Mouse (Mus musculus): ENCODE data around the gene Spaca9. TPM values are rescaled to one million over a fixed set of nuclear protein-coding genes. Genes with fewer than 3 reads are reported as not detected.

Spaca9 gene
- polyA plus RNA-seq (2015; fragmentation: Nextera tagmentation; extraction: Ambion mirVana), result 2.2 and 2.6 TPM in 2 replicates

- Histone ChIP-seq H3K27me3 (replicated peaks) (no peaks in the 10 kb centered on the region), H3K4me1 (peaks cover 8% of the 10 kb centered on the region; the same call in 1 of the 2 replicates), H3K4me3 (replicated peaks) (peak within 1 kb of the TSS; percentile 61), H3K9me3 (no peaks in the 10 kb centered on the region), H3K9ac (peak within 1 kb of the TSS; percentile 38; the same call in 1 of the 2 replicates), H3K36me3 (no peaks in the 10 kb centered on the region), H3K27ac (peak within 1 kb of the TSS; percentile 38), H3K4me2 (peak within 1 kb of the TSS; percentile 92)
- 1% methylated on average over 53 of the region's 53 CpGs for WGBS
- peak; percentile 73 for ATAC-seq (ENCODE audit: insufficient read depth, low FRiP score, low read depth)
These were observed at the start of gene Spaca9, which contains the start of gene Ak8 for GRCm38 (mm10) chr2:28699361-28700335. TSS of gene Spaca9 (minus strand) at chr2:28699727. TSS of gene Ak8 (plus strand) at chr2:28700164.

GRCm38 (mm10) chr2:28747705-28748104, 48.2 kb upstream of the Spaca9 start:
- no peak overlapping the region for H3K4me2 ChIP-seq
- H3K9me3 ChIP-seq, result no peaks in the 10 kb centered on the region
- no peaks in the 10 kb centered on the region; the same call in 1 of the 2 replicates for H3K4me1 ChIP-seq
- H3K9ac ChIP-seq, result no peak overlapping the region
- H3K36me3 ChIP-seq, result no peaks in the 10 kb centered on the region
- no peak for ATAC-seq (ENCODE audit: insufficient read depth, low FRiP score, low read depth)
- no peak overlapping the region for H3K27ac ChIP-seq
- no peak overlapping the region for H3K4me3 ChIP-seq (replicated peaks)
- H3K27me3 ChIP-seq (replicated peaks), result no peaks in the 10 kb centered on the region
- 76% methylated on average over 2 of the region's 2 CpGs for WGBS

GRCm38 (mm10) chr2:28746682-28747332, 47.3 kb upstream of the Spaca9 start:
- no peak overlapping the region for H3K9ac ChIP-seq
- H3K9me3 ChIP-seq, result no peaks in the 10 kb centered on the region
- H3K36me3 ChIP-seq, result no peaks in the 10 kb centered on the region
- H3K27ac ChIP-seq, result no peak overlapping the region
- H3K4me3 ChIP-seq (replicated peaks), result no peak overlapping the region
- H3K4me1 ChIP-seq, result no peaks in the 10 kb centered on the region; the same call in 1 of the 2 replicates
- peak; percentile 18; the same call in 1 of the 2 replicates for ATAC-seq (ENCODE audit: insufficient read depth, low FRiP score, low read depth)
- no peaks in the 10 kb centered on the region for H3K27me3 ChIP-seq (replicated peaks)
- H3K4me2 ChIP-seq, result no peak overlapping the region
- 62% methylated on average over 15 of the region's 15 CpGs for WGBS

DNA sequence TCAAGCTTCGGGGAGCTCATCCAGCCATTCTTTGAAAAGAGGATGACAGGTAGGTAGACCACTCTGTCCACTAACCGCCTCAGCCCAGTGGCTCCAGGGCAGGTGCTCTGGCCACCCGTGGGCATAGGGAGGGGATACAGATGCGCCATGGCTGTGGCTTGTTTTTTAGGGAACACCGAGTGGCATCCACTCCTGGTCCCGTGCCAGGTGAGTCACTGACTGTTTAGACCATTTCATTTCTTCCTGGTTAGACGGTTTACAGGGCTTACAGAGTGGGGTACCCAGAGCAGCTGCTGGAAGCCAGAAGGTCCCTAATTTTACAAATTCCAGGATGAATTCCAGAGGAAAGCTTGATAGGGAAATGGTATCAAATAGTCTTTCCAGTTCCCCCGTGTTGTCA, 43.2 kb upstream of the Spaca9 start:
- H3K4me3 ChIP-seq (replicated peaks), result no peak overlapping the region
- ATAC-seq (ENCODE audit: insufficient read depth, low FRiP score, low read depth), result no peak
- H3K9ac ChIP-seq, result no peak overlapping the region
- H3K4me2 ChIP-seq, result no peak overlapping the region
- no peaks in the 10 kb centered on the region for H3K9me3 ChIP-seq
- no peaks in the 10 kb centered on the region for H3K4me1 ChIP-seq
- H3K27me3 ChIP-seq (replicated peaks), result no peaks in the 10 kb centered on the region
- WGBS, result 63% methylated on average over 8 of the region's 8 CpGs
- no peak overlapping the region for H3K27ac ChIP-seq
- H3K36me3 ChIP-seq, result no peaks in the 10 kb centered on the region

DNA sequence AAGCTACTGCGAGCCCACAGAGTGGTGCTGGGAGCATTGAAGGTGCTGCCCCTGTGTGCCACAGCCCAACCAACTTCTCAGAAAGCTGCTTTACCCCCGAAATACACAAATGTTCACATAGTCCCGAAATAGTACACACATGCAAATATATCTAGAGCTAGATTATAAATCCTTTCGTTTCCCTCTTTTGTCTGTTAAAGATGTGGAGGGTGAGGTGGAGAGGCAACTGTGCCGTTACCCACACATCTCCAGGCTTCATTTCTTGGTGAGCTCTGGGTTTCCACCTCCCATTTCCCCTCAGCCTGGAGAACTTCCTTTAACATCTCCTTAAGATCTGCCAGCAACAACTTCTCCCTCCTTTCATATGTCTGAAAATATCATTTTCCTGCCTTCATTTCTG, 40.6 kb upstream of the Spaca9 start:
- no peaks in the 10 kb centered on the region for H3K27me3 ChIP-seq (replicated peaks)
- no peak overlapping the region for H3K27ac ChIP-seq
- WGBS, result 76% methylated on average over 5 of the region's 5 CpGs
- no peaks in the 10 kb centered on the region for H3K9me3 ChIP-seq
- H3K9ac ChIP-seq, result no peak overlapping the region
- no peak overlapping the region for H3K4me2 ChIP-seq
- H3K4me1 ChIP-seq, result no peaks in the 10 kb centered on the region
- H3K36me3 ChIP-seq, result no peaks in the 10 kb centered on the region
- no peak for ATAC-seq (ENCODE audit: insufficient read depth, low FRiP score, low read depth)
- H3K4me3 ChIP-seq (replicated peaks), result no peak overlapping the region

DNA sequence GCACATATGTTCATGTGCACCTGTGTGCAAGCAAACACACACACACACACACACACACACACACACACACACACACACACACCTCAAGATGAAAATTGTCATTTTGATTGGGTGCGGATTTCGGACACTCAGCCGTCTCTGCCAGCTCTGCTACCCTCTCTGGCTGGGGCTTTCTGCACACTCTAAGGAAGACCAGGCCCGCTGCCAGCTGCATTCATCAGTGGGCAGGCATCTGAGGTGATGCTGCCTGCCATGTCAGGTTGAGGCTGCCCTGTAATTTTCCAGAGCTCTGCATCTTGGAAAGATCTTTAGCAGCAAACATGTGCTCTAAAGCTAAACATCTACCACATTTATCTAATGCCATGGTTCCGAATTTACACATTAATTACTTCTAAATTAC, 37.6 kb upstream of the Spaca9 start:
- no peaks in the 10 kb centered on the region for H3K27me3 ChIP-seq (replicated peaks)
- H3K27ac ChIP-seq, result no peak overlapping the region
- H3K4me1 ChIP-seq, result no peaks in the 10 kb centered on the region
- H3K9ac ChIP-seq, result no peak overlapping the region
- no peak overlapping the region for H3K4me3 ChIP-seq (replicated peaks)
- no peak overlapping the region for H3K4me2 ChIP-seq
- ATAC-seq (ENCODE audit: insufficient read depth, low FRiP score, low read depth), result no peak
- H3K36me3 ChIP-seq, result no peaks in the 10 kb centered on the region
- no peaks in the 10 kb centered on the region for H3K9me3 ChIP-seq
- 87% methylated on average over 5 of the region's 5 CpGs for WGBS

GRCm38 (mm10) chr2:28730676-28731075, 31.1 kb upstream of the Spaca9 start:
- Histone ChIP-seq H3K4me1 (no peaks in the 10 kb centered on the region), H3K9me3 (no peaks in the 10 kb centered on the region), H3K4me3 (replicated peaks) (no peak overlapping the region), H3K36me3 (no peaks in the 10 kb centered on the region), H3K4me2 (no peak overlapping the region), H3K9ac (no peak overlapping the region), H3K27ac (no peak overlapping the region), H3K27me3 (replicated peaks) (no peaks in the 10 kb centered on the region)
- no peak for ATAC-seq (ENCODE audit: insufficient read depth, low FRiP score, low read depth)

DNA sequence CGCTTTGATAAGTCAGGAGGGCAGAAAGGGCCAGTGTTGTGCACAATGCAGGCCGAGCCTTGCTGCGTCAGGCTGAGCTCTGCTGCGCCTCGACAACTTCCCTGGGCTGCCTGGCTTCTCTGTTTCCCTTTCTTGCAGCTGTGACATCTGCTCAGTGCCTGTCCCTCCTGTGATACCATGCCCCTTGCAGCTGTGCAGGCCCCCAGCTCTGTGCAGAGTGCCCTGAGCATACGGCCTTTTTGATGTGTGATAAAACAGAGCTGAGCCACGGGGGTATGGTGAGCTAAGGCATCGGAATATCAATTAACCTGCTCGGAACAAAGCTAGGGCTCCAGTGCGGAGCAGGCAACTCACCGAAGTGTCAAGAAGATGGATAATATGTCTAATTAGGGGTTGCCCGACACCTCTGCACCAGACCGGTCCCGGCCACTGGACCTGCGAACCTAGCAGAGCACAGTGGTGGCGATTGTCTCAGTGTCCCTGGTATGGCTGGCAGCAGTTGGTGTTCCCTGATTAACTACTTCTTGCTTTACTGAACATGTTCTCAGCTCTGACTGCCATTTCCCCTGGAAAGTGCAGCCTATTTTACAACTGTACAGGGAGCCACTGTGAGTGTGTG, 28.4 kb upstream of the Spaca9 start:
- Histone ChIP-seq H3K27me3 (replicated peaks) (no peaks in the 10 kb centered on the region), H3K36me3 (no peaks in the 10 kb centered on the region), H3K4me1 (no peaks in the 10 kb centered on the region), H3K4me3 (replicated peaks) (no peak overlapping the region), H3K9me3 (no peaks in the 10 kb centered on the region), H3K27ac (no peak overlapping the region), H3K9ac (no peak overlapping the region), H3K4me2 (no peak overlapping the region)
- WGBS, result 41% methylated on average over 16 of the region's 16 CpGs
- ATAC-seq (ENCODE audit: insufficient read depth, low FRiP score, low read depth), result no peak

DNA sequence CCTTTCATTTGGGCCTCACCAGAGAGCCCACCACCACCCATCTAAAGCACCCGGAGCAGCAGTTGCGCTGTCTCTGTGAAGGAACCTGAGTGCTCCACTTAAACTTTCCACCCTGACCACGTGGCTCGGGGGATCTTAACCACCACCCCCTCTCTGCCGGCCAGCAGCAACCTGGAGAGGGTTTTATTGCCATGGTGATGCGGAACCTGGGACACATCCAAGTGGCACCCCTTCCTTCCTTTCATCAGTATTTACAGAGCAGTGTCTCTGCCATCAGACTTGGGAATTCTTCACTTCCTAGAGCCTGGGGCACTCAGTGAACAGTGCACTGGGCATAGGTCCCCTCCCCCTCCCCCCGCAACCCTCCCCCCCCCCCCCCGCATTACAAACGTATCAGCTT, 24.4 kb upstream of the Spaca9 start:
- Histone ChIP-seq H3K4me1 (no peaks in the 10 kb centered on the region), H3K4me3 (replicated peaks) (no peak overlapping the region), H3K27me3 (replicated peaks) (no peaks in the 10 kb centered on the region), H3K4me2 (no peak overlapping the region), H3K27ac (no peak overlapping the region), H3K9ac (no peak overlapping the region), H3K9me3 (no peaks in the 10 kb centered on the region), H3K36me3 (no peaks in the 10 kb centered on the region)
- ATAC-seq (ENCODE audit: insufficient read depth, low FRiP score, low read depth), result no peak
- 55% methylated on average over 9 of the region's 9 CpGs for WGBS

DNA sequence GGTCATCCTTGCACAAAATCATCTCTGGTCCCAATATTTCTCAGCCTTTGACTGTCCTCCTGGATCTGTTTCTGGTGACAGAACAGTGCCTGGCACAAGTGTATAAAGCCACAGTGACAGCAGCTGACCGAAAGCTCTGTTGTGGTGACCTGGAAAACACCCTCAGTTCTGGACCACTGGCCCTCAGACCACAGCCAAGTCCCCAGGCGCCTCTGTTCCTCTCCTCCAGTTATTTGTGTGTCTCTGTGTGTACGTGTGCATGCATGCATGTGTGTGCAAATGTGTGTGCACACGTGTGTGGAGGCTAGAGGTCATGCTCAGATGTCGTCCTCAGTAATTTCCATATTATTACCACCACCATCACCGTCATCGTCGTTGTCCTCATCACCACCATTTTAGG, 22.9 kb upstream of the Spaca9 start:
- no peak for ATAC-seq (ENCODE audit: insufficient read depth, low FRiP score, low read depth)
- Histone ChIP-seq H3K27ac (no peak overlapping the region), H3K4me1 (no peaks in the 10 kb centered on the region), H3K9ac (no peak overlapping the region), H3K4me3 (replicated peaks) (no peak overlapping the region), H3K36me3 (no peaks in the 10 kb centered on the region), H3K27me3 (replicated peaks) (no peaks in the 10 kb centered on the region), H3K4me2 (no peak overlapping the region), H3K9me3 (no peaks in the 10 kb centered on the region)
- 91% methylated on average over 8 of the region's 8 CpGs for WGBS

- no peak overlapping the region for H3K4me3 ChIP-seq (replicated peaks)
- no peaks in the 10 kb centered on the region for H3K4me1 ChIP-seq
- ATAC-seq (ENCODE audit: insufficient read depth, low FRiP score, low read depth), result no peak
- no peak overlapping the region for H3K9ac ChIP-seq
- H3K27me3 ChIP-seq (replicated peaks), result no peaks in the 10 kb centered on the region
- no peaks in the 10 kb centered on the region for H3K9me3 ChIP-seq
- H3K4me2 ChIP-seq, result no peak overlapping the region
- no peaks in the 10 kb centered on the region for H3K36me3 ChIP-seq
- 83% methylated on average over 8 of the region's 8 CpGs for WGBS
- H3K27ac ChIP-seq, result no peak overlapping the region
These were observed 13.5 kb upstream of the Spaca9 start for GRCm38 (mm10) chr2:28713036-28713435.

DNA sequence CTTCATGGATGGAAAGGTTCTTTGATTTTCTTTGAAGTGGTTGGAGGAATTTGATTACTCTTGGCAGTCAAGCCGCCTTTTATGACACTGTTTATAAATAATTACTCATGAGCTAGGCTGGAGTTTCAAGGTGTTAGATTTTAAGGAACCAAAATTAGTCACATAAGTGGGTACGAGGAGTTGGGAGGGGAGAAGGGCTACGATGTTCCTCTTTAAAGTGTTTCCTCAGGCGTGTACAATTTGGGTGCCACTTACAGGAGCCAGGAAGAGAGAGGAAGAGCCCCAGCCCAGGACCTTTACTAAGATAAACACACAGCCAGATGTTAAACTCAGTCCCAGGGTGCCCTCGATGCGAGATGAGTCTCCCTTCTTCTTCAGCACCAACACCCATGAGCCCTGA, 7.3 kb upstream of the Spaca9 start:
- H3K4me3 ChIP-seq (replicated peaks), result no peak overlapping the region
- H3K9me3 ChIP-seq, result no peaks in the 10 kb centered on the region
- 39% methylated on average over 6 of the region's 6 CpGs for WGBS
- H3K27me3 ChIP-seq (replicated peaks), result no peaks in the 10 kb centered on the region
- no peak for ATAC-seq (ENCODE audit: insufficient read depth, low FRiP score, low read depth)
- H3K36me3 ChIP-seq, result no peaks in the 10 kb centered on the region
- no peaks in the 10 kb centered on the region for H3K4me1 ChIP-seq
- no peak overlapping the region for H3K4me2 ChIP-seq
- no peak overlapping the region for H3K27ac ChIP-seq
- H3K9ac ChIP-seq, result no peak overlapping the region
